Mouse (Mus musculus) midbrain, postnatal 0 days (tissue): ENCODE results near the gene Nacc2. TPM values are rescaled to one million over a fixed set of nuclear protein-coding genes. Genes with fewer than 3 reads are reported as not detected.

Source experiments
- ATAC-seq: fragments of 200-750 bp; cut with Nextera tagmentation; 2 replicates; pipeline ENCODE4 v1.8.0; 2017; ENCODE audit warnings: moderate number of reproducible peaks, mild to moderate bottlenecking, moderate TSS enrichment, moderate library complexity; ENCODE audit not compliant: low FRiP score
- DNase-seq: peaks from one replicate; pipeline ENCODE4 v3.0.0-alpha.2; 2015; ENCODE audit warnings: low spot score
- H3K27ac ChIP-seq: fragments of 300-500 bp; sonication (generic); 2 replicates; pipeline ENCODE4 v1.5.1; 2014; ENCODE audit warnings: low read depth, mild to moderate bottlenecking, low read length, mixed read lengths
- H3K27me3 ChIP-seq: fragments of 300-500 bp; sonication (generic); 2 replicates; pipeline ENCODE4 v1.6.1; 2014; ENCODE audit warnings: low read length, control low read depth, mixed read lengths; ENCODE audit not compliant: insufficient read depth
- H3K36me3 ChIP-seq: fragments of 300-500 bp; sonication (generic); 2 replicates; pipeline ENCODE4 v1.6.1; 2014; ENCODE audit warnings: low read length, control low read depth, mixed read lengths; ENCODE audit not compliant: insufficient read depth
- H3K4me1 ChIP-seq: fragments of 300-500 bp; sonication (generic); 2 replicates; pipeline ENCODE4 v1.6.1; 2014; ENCODE audit warnings: mild to moderate bottlenecking, control low read depth, antibody characterized with exemption, low read length, mixed read lengths; ENCODE audit not compliant: insufficient read depth
- H3K4me2 ChIP-seq: fragments of 300-500 bp; sonication (generic); 2 replicates; pipeline ENCODE4 v1.6.1; 2014; ENCODE audit warnings: low read depth, mild to moderate bottlenecking, low read length, mixed read lengths; ENCODE audit not compliant: poor library complexity, severe bottlenecking
- H3K4me3 ChIP-seq: fragments of 300-500 bp; sonication (generic); 2 replicates; pipeline ENCODE4 v1.5.1; 2014; ENCODE audit warnings: low read depth, mild to moderate bottlenecking, low read length, moderate library complexity
- H3K9ac ChIP-seq: fragments of 300-500 bp; sonication (generic); replicated peaks from 2 replicates; pipeline ENCODE4 v1.6.1; 2014; ENCODE audit warnings: mild to moderate bottlenecking, low read length, moderate library complexity, mixed read lengths; ENCODE audit not compliant: poor library complexity, severe bottlenecking
- H3K9me3 ChIP-seq: fragments of 300-500 bp; sonication (generic); 2 replicates; pipeline ENCODE4 v1.6.1; 2016; ENCODE audit warnings: low read length, control low read depth
- CTCF ChIP-seq: IDR thresholded peaks from 2 replicates; pipeline ENCODE4 v1.5.1; 2016; ENCODE audit warnings: antibody characterized with exemption, mild to moderate bottlenecking
- WGBS: fragments of 180-500 bp; shearing (Covaris S2); extraction: QIAGEN DNeasy Blood & Tissue Kit; methylation state at CpG from one replicate; pipeline ENCODE4 v1.1.7; 2014; 5-methylcytosine and 5-hydroxymethylcytosine counted together
- polyA plus RNA-seq: library from polyadenylated mRNA; unstranded; fragments of >200 nt; fragmentation: Nextera tagmentation; extraction: Ambion mirVana; gene quantifications from 2 replicates; pipeline ENCODE4 v1.2.1, GENCODE M21; 2015
- total RNA-seq: library from RNA; depleted of rRNA; stranded (reverse); fragments of >200 nt; gene quantifications from 2 replicates; pipeline ENCODE4 v1.2.3, GENCODE M21; 2014

The Nacc2 gene
- total and polyA plus RNA-seq, 2 experiments from 2014 or later: 21.4 to 40.7 TPM

GRCm38 (mm10) chr2:26055046-26055746 lies 67.8 kb downstream of the Nacc2 start:
- Histone ChIP-seq H3K36me3 (peaks cover 5% of the 10 kb centered on the region), H3K27ac (no peak overlapping the region), H3K4me1 (no peaks in the 10 kb centered on the region), H3K9ac (no peak overlapping the region), H3K4me2 (no peak overlapping the region), H3K9me3 (no peaks in the 10 kb centered on the region), H3K4me3 (no peak overlapping the region), H3K27me3 (no peaks in the 10 kb centered on the region)
- WGBS: 39% methylated on average over 8 of the region's 8 CpGs
- DNase-seq (peak; percentile 80), ATAC-seq (peak; percentile 68)
- peak; percentile 87 for TF ChIP-seq CTCF

- Histone ChIP-seq H3K4me3 (no peak overlapping the region), H3K4me2 (no peak overlapping the region), H3K36me3 (no peaks in the 10 kb centered on the region), H3K27me3 (no peaks in the 10 kb centered on the region), H3K9me3 (no peaks in the 10 kb centered on the region), H3K27ac (no peak overlapping the region), H3K4me1 (no peaks in the 10 kb centered on the region), H3K9ac (no peak overlapping the region)
- WGBS: 47% methylated on average over 4 of the region's 4 CpGs
- DNase-seq (no peak), ATAC-seq (no peak)
- no peak for TF ChIP-seq CTCF
Observed at GRCm38 (mm10) chr2:26052806-26053205, 70.2 kb downstream of the Nacc2 start.

- no peaks in the 10 kb centered on the region for H3K36me3 ChIP-seq
- H3K4me1 ChIP-seq: 0 out of 2 replicates have a peak, but pooled peaks cover 3% of the 10 kb centered on the region
- H3K27me3 ChIP-seq: no peaks in the 10 kb centered on the region
- no peak overlapping the region for H3K4me3 ChIP-seq
- no peak for DNase-seq
- no peaks in the 10 kb centered on the region for H3K9me3 ChIP-seq
- no peak overlapping the region for H3K9ac ChIP-seq
- TF ChIP-seq CTCF: no peak
- 79% methylated on average over 5 of the region's 5 CpGs for WGBS
- no peak overlapping the region for H3K4me2 ChIP-seq
- no peak for ATAC-seq
- no peak overlapping the region for H3K27ac ChIP-seq
Observed at GRCm38 (mm10) chr2:26048816-26049215, 74.2 kb downstream of the Nacc2 start.

GRCm38 (mm10) chr2:26044216-26044615 lies 78.8 kb downstream of the Nacc2 start:
- no peak overlapping the region for H3K4me2 ChIP-seq
- peak; percentile 68 for DNase-seq
- H3K9ac ChIP-seq: no peak overlapping the region
- H3K36me3 ChIP-seq: no peaks in the 10 kb centered on the region
- no peak for ATAC-seq
- WGBS: 69% methylated on average over 9 of the region's 9 CpGs
- no peak for TF ChIP-seq CTCF
- no peak overlapping the region for H3K4me3 ChIP-seq
- no peaks in the 10 kb centered on the region for H3K9me3 ChIP-seq
- H3K27ac ChIP-seq: no peak overlapping the region
- H3K27me3 ChIP-seq: no peaks in the 10 kb centered on the region
- H3K4me1 ChIP-seq: 0 out of 2 replicates have a peak, but pooled peaks cover 3% of the 10 kb centered on the region

- no peaks in the 10 kb centered on the region for H3K9me3 ChIP-seq
- no peak overlapping the region for H3K4me2 ChIP-seq
- H3K4me3 ChIP-seq: no peak overlapping the region
- no peak for TF ChIP-seq CTCF
- no peak overlapping the region for H3K9ac ChIP-seq
- no peaks in the 10 kb centered on the region for H3K36me3 ChIP-seq
- H3K27ac ChIP-seq: no peak overlapping the region
- 0 out of 2 replicates have a peak, but pooled peaks cover 3% of the 10 kb centered on the region for H3K4me1 ChIP-seq
- no peaks in the 10 kb centered on the region for H3K27me3 ChIP-seq
- ATAC-seq (no peak), DNase-seq (no peak)
- WGBS: 79% methylated on average over 3 of the region's 3 CpGs
Observed at GRCm38 (mm10) chr2:26042603-26043002, 80.4 kb downstream of the Nacc2 start.

GRCm38 (mm10) chr2:26041163-26041810 lies 81.7 kb downstream of the Nacc2 start:
- DNase-seq (no peak), ATAC-seq (no peak)
- no peaks in the 10 kb centered on the region for H3K36me3 ChIP-seq
- no peak overlapping the region for H3K27ac ChIP-seq
- no peak overlapping the region for H3K4me3 ChIP-seq
- no peaks in the 10 kb centered on the region for H3K9me3 ChIP-seq
- H3K4me1 ChIP-seq: 0 out of 2 replicates have a peak, but pooled peaks cover 3% of the 10 kb centered on the region
- H3K9ac ChIP-seq: no peak overlapping the region
- TF ChIP-seq CTCF: no peak
- no peaks in the 10 kb centered on the region for H3K27me3 ChIP-seq
- WGBS: 64% methylated on average over 14 of the region's 14 CpGs
- no peak overlapping the region for H3K4me2 ChIP-seq
